Mouse (Mus musculus): ENCODE measurements at regions not wholly inside any gene's neighbourhood (a gene's known extent, or its start where the extent isn't known, plus 50 kb on each side); places are given as distances from the start of the nearest gene placed in this dataset.

DNA sequence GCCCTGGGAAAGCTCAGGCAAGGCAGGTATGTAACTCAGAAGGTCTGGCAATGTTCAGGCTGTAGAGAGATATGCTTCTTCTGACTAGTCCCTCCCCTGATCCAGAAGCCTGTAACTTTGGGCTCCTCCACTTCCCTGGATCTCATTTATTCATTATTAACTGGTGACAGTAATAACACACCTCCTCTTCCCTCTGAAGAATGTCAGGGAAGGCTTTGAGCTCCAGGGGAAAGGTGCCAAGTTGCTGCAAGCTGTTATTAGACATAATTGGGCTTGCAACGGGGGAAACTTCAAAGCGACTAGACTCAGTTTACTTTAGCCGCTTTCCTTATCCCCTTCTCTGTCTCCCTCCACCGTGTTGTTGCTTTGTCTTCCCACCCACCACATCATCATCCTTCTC lies 75.6 kb upstream of the Tmprss2 start:
- Histone ChIP-seq H3K9me3 (replicated peaks; ENCODE audit: low read length) (no peaks in the 10 kb centered on the region), H3K36me3 (ENCODE audit: insufficient read depth, low read length) (no peaks in the 10 kb centered on the region), H3K9ac (ENCODE audit: low read depth, low read length) (no peak overlapping the region), H3K4me1 (replicated peaks; ENCODE audit: insufficient read depth, low read length) (no peaks in the 10 kb centered on the region), H3K4me3 (replicated peaks; ENCODE audit: low read depth, low read length) (no peak overlapping the region), H3K27me3 (ENCODE audit: insufficient read depth, low read length) (no peaks in the 10 kb centered on the region), H3K27ac (no peak overlapping the region), H3K4me2 (ENCODE audit: low read length) (no peak overlapping the region)
- ATAC-seq (replicated peaks; ENCODE audit: low FRiP score, low read depth) (no peak), DNase-seq (ENCODE audit: low spot score) (no peak)
- no peak for TF ChIP-seq CTCF (IDR thresholded peaks at IDR 0.05; ENCODE audit: low read depth)
- 60% methylated on average over 4 of the region's 4 CpGs for WGBS

DNA sequence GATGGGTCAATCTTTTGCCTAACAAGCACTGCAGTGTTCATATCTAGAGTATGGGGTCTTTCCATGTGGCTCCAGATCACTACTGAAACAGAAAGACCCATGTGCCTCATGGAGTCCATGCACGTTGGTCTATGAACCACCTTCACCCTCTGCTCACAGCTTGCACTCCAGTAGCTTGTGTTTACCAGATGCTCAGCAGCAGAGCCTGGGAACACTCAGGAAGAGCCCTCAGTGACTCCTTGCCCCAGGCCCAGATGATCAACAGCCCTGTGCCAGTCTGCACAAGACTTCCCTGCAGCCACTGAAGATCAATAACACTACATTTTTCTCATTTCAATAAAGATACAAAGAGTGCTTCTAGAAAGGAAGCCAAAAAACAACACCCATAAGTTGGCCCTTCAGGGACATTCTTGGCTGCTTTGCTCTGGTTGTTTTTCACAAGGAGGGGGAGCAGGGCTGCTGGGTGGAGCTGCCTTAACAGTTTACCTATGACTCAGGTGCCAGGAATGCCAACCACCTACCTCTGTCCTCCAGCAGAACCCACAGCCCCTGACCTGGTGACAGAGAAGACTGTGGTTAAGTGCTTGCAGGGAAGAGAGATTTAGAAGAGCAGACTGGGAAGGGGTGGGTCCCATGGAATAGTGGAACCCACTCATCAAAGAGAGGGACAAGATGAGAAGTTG lies 74.7 kb upstream of the Tmprss2 start:
- DNase-seq (ENCODE audit: low spot score) = peak; percentile 22
- Histone ChIP-seq H3K27me3 (ENCODE audit: insufficient read depth, low read length) (no peaks in the 10 kb centered on the region), H3K36me3 (ENCODE audit: insufficient read depth, low read length) (no peaks in the 10 kb centered on the region), H3K9ac (ENCODE audit: low read depth, low read length) (no peak overlapping the region), H3K9me3 (replicated peaks; ENCODE audit: low read length) (no peaks in the 10 kb centered on the region), H3K4me3 (replicated peaks; ENCODE audit: low read depth, low read length) (no peak overlapping the region), H3K27ac (0 out of 2 replicates have a peak overlapping the region, but pooled peaks have one; percentile 4), H3K4me1 (replicated peaks; ENCODE audit: insufficient read depth, low read length) (no peaks in the 10 kb centered on the region), H3K4me2 (ENCODE audit: low read length) (no peak overlapping the region)
- peak; percentile 83; the same call in 1 of the 2 replicates for ATAC-seq (replicated peaks; ENCODE audit: low FRiP score, low read depth)
- 71% methylated on average over 1 of the region's 1 CpGs for WGBS
- TF ChIP-seq CTCF (IDR thresholded peaks at IDR 0.05; ENCODE audit: low read depth) = no peak

DNA sequence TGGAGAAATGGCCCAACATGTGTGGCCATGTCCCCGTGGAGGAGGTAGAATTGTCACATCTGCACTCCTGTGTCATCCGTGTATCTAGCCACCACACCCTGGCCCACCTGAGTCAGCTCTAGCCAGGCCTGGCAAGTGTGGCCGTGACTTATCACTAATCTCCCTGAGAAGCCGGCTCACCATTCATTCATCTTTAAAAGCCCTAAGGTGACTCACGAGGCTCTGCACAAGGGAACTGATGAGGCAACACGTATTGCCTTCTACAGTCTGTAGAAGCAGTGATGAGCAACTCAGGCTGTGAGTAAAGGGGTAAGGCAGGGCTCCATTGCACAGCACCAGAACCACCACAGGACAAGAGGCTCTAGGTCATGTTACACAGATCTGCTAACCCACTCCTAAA lies 70.2 kb upstream of the Tmprss2 start:
- H3K4me3 ChIP-seq (replicated peaks; ENCODE audit: low read depth, low read length) = no peak overlapping the region
- H3K9ac ChIP-seq (ENCODE audit: low read depth, low read length) = no peak overlapping the region
- no peaks in the 10 kb centered on the region for H3K36me3 ChIP-seq (ENCODE audit: insufficient read depth, low read length)
- TF ChIP-seq CTCF (IDR thresholded peaks at IDR 0.05; ENCODE audit: low read depth) = no peak
- no peak for DNase-seq (ENCODE audit: low spot score)
- no peaks in the 10 kb centered on the region for H3K27me3 ChIP-seq (ENCODE audit: insufficient read depth, low read length)
- no peak overlapping the region for H3K4me2 ChIP-seq (ENCODE audit: low read length)
- WGBS = 70% methylated on average over 6 of the region's 6 CpGs
- no peak for ATAC-seq (replicated peaks; ENCODE audit: low FRiP score, low read depth)
- no peaks in the 10 kb centered on the region for H3K9me3 ChIP-seq (replicated peaks; ENCODE audit: low read length)
- H3K4me1 ChIP-seq (replicated peaks; ENCODE audit: insufficient read depth, low read length) = no peaks in the 10 kb centered on the region
- H3K27ac ChIP-seq = no peak overlapping the region

DNA sequence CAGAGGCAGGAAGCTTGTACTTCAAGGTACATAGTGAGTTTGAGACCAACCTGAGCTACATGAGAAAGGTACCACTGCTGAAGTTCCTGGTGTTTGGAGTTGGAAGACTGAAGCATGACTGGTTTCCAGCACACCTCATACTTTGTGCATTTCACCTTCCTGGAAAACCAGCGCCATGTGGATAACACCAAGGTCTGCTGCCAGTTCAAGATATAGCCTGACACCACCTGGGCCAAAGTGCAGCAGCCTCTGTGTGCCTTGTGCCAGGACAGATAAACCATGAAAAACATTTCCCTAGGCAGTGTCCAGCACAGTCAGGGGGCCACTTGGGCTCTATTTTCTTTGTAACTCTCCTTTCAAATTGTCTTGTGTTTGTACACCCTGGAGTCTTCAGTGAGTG lies 68.8 kb upstream of the Tmprss2 start:
- no peak overlapping the region for H3K4me3 ChIP-seq (replicated peaks; ENCODE audit: low read depth, low read length)
- no peaks in the 10 kb centered on the region for H3K4me1 ChIP-seq (replicated peaks; ENCODE audit: insufficient read depth, low read length)
- no peak overlapping the region for H3K9ac ChIP-seq (ENCODE audit: low read depth, low read length)
- no peaks in the 10 kb centered on the region for H3K36me3 ChIP-seq (ENCODE audit: insufficient read depth, low read length)
- no peak overlapping the region for H3K4me2 ChIP-seq (ENCODE audit: low read length)
- H3K9me3 ChIP-seq (replicated peaks; ENCODE audit: low read length) = no peaks in the 10 kb centered on the region
- 91% methylated on average over 1 of the region's 1 CpGs for WGBS
- H3K27me3 ChIP-seq (ENCODE audit: insufficient read depth, low read length) = no peaks in the 10 kb centered on the region
- no peak for DNase-seq (ENCODE audit: low spot score)
- ATAC-seq (replicated peaks; ENCODE audit: low FRiP score, low read depth) = no peak
- TF ChIP-seq CTCF (IDR thresholded peaks at IDR 0.05; ENCODE audit: low read depth) = no peak
- H3K27ac ChIP-seq = no peak overlapping the region

DNA sequence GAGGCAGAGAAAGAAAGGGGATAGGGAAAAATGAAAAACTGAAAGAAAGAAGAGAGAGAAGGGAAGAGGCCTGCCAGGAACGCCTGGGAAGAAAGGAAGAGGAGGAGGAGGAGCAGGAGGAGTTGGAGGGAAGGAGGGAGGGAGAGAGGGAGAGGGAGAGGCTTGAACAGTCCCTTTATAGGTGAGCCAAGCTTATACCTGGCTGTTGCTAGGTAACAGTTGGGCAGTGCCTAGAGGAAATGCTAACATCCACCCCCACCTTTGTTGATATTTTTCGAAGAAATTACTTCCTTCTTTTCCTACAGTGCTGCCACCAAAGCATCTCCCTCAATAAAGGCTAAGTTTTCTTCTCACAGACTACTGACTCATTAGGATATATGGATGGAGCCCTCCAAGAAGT lies 68.3 kb upstream of the Tmprss2 start:
- Histone ChIP-seq H3K9ac (ENCODE audit: low read depth, low read length) (no peak overlapping the region), H3K27ac (no peak overlapping the region), H3K4me3 (replicated peaks; ENCODE audit: low read depth, low read length) (no peak overlapping the region), H3K9me3 (replicated peaks; ENCODE audit: low read length) (no peaks in the 10 kb centered on the region), H3K4me1 (replicated peaks; ENCODE audit: insufficient read depth, low read length) (no peaks in the 10 kb centered on the region), H3K27me3 (ENCODE audit: insufficient read depth, low read length) (no peaks in the 10 kb centered on the region), H3K36me3 (ENCODE audit: insufficient read depth, low read length) (no peaks in the 10 kb centered on the region), H3K4me2 (ENCODE audit: low read length) (no peak overlapping the region)
- DNase-seq (ENCODE audit: low spot score) (no peak), ATAC-seq (replicated peaks; ENCODE audit: low FRiP score, low read depth) (no peak)
- TF ChIP-seq CTCF (IDR thresholded peaks at IDR 0.05; ENCODE audit: low read depth) = no peak
- 61% methylated on average over 2 of the region's 2 CpGs for WGBS

DNA sequence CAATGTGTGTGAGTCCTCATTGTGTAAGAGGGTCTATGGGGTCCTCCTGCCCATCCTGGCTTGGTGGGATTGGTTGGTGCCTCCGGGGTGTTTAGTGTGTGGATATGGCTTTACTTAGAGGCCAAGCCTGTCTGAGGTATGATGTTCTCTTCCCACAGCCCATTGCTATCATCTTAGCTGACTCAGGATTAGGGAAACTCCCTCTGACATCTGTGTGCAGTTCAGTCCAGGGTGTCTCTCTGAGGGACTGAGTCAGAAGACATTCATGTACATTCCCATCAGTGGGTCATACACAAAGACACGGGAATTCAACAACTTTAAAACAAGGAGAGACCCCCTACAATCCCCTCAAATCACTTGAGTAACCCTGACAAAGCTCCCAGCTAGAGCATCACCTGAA lies 66.6 kb upstream of the Tmprss2 start:
- H3K27me3 ChIP-seq (ENCODE audit: insufficient read depth, low read length) = no peaks in the 10 kb centered on the region
- H3K9me3 ChIP-seq (replicated peaks; ENCODE audit: low read length) = no peaks in the 10 kb centered on the region
- no peak overlapping the region for H3K4me3 ChIP-seq (replicated peaks; ENCODE audit: low read depth, low read length)
- no peak for TF ChIP-seq CTCF (IDR thresholded peaks at IDR 0.05; ENCODE audit: low read depth)
- ATAC-seq (replicated peaks; ENCODE audit: low FRiP score, low read depth) (no peak), DNase-seq (ENCODE audit: low spot score) (no peak)
- no peaks in the 10 kb centered on the region for H3K36me3 ChIP-seq (ENCODE audit: insufficient read depth, low read length)
- 74% methylated on average over 2 of the region's 2 CpGs for WGBS
- no peak overlapping the region for H3K27ac ChIP-seq
- H3K9ac ChIP-seq (ENCODE audit: low read depth, low read length) = no peak overlapping the region
- H3K4me2 ChIP-seq (ENCODE audit: low read length) = no peak overlapping the region
- no peaks in the 10 kb centered on the region for H3K4me1 ChIP-seq (replicated peaks; ENCODE audit: insufficient read depth, low read length)

DNA sequence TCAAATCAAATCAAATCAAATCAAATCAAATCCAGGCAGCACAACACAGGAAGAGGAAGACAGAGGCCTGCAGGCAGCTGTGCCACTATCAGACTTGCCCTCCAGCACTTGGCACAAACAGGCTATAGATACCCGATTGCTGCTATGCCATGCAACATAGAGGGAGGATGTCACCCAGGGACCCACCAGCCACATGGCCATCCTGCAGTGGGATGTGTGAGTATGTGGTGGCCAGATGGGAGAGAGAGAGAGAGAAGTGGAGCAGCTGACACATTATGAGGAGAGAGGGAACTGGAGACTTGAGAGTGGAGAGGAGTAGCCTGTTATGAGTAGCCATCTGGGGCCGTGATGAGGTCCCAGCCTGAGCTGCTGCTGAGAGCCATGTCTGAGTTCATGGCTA lies 62.6 kb upstream of the Tmprss2 start:
- Histone ChIP-seq H3K4me3 (replicated peaks; ENCODE audit: low read depth, low read length) (no peak overlapping the region), H3K27ac (no peak overlapping the region), H3K4me1 (replicated peaks; ENCODE audit: insufficient read depth, low read length) (no peaks in the 10 kb centered on the region), H3K36me3 (ENCODE audit: insufficient read depth, low read length) (no peaks in the 10 kb centered on the region), H3K9me3 (replicated peaks; ENCODE audit: low read length) (no peaks in the 10 kb centered on the region), H3K4me2 (ENCODE audit: low read length) (no peak overlapping the region), H3K27me3 (ENCODE audit: insufficient read depth, low read length) (no peaks in the 10 kb centered on the region), H3K9ac (ENCODE audit: low read depth, low read length) (no peak overlapping the region)
- ATAC-seq (replicated peaks; ENCODE audit: low FRiP score, low read depth) = no peak
- 84% methylated on average over 2 of the region's 2 CpGs for WGBS
- TF ChIP-seq CTCF (IDR thresholded peaks at IDR 0.05; ENCODE audit: low read depth) = no peak
- DNase-seq (ENCODE audit: low spot score) = no peak

Data from kidney, postnatal 0 days (tissue).